Mouse (Mus musculus) heart, embryonic 12.5 days (tissue): ENCODE results near the gene Ano6. TPM values are rescaled to one million over a fixed set of nuclear protein-coding genes. Genes with fewer than 3 reads are reported as not detected.

ENCODE experiments used
- ATAC-seq: fragments of 200-750 bp; cut with Nextera tagmentation; 2 replicates; pipeline ENCODE4 v1.8.0; 2017; ENCODE audit warnings: moderate TSS enrichment, moderate library complexity; ENCODE audit not compliant: insufficient number of reproducible peaks, low FRiP score
- H3K27ac ChIP-seq: fragments of 300-500 bp; sonication (generic); 2 replicates; pipeline ENCODE4 v1.5.1; 2016; ENCODE audit warnings: mild to moderate bottlenecking, moderate library complexity; ENCODE audit not compliant: poor library complexity, severe bottlenecking
- H3K27me3 ChIP-seq: fragments of 300-500 bp; sonication (generic); replicated peaks from 2 replicates; pipeline ENCODE4 v1.6.1; 2016; ENCODE audit warnings: mild to moderate bottlenecking, moderate library complexity
- H3K36me3 ChIP-seq: fragments of 300-500 bp; sonication (generic); 2 replicates; pipeline ENCODE4 v1.6.1; 2016; ENCODE audit warnings: mild to moderate bottlenecking, moderate library complexity
- H3K4me1 ChIP-seq: fragments of 300-500 bp; sonication (generic); replicated peaks from 2 replicates; pipeline ENCODE4 v1.6.1; 2016; ENCODE audit warnings: mild to moderate bottlenecking
- H3K4me2 ChIP-seq: fragments of 300-500 bp; sonication (generic); 2 replicates; pipeline ENCODE4 v1.6.1; 2016; ENCODE audit warnings: mild to moderate bottlenecking, moderate library complexity
- H3K4me3 ChIP-seq: fragments of 300-500 bp; sonication (generic); 2 replicates; pipeline ENCODE4 v1.5.1; 2016; ENCODE audit warnings: mild to moderate bottlenecking
- H3K9ac ChIP-seq: fragments of 300-500 bp; sonication (generic); 2 replicates; pipeline ENCODE4 v1.6.1; 2016; ENCODE audit warnings: mild to moderate bottlenecking, moderate library complexity
- H3K9me3 ChIP-seq: fragments of 300-500 bp; sonication (generic); replicated peaks from 2 replicates; pipeline ENCODE4 v1.6.1; 2016; ENCODE audit warnings: mild to moderate bottlenecking, moderate library complexity
- WGBS: fragments of 180-500 bp; shearing (Covaris S2); methylation state at CpG from one replicate; pipeline ENCODE4 v1.1.7; 2016; 5-methylcytosine and 5-hydroxymethylcytosine counted together
- polyA plus RNA-seq: library from polyadenylated mRNA; unstranded; fragments of >200 nt; fragmentation: Nextera tagmentation; extraction: Ambion mirVana; gene quantifications from 2 replicates; pipeline ENCODE4 v1.2.1, GENCODE M21; 2016

The Ano6 gene
- polyA plus RNA-seq, 1 experiment from 2014 or later, result 45.7 TPM

DNA sequence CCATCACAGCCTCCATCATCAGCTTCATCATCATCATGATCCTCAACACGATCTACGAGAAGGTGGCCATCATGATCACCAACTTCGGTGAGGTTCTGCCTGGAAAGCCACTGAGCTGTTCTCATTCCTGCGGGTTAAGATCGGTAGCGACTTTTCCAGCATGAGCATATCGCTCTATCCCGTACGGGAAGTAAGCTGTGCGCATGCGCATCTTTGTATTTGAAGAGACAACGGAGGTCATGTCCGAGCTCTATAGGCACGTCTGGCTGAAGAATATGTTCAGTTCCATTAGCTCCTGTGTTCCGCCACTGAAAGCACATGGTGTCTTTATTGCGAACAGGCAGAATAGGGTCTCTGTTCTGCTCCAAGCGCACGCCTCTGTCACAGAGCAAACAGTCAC, 157.8 kb downstream of the Ano6 start:
- Histone ChIP-seq H3K27me3 (no peaks in the 10 kb centered on the region), H3K36me3 (peaks cover 53% of the 10 kb centered on the region), H3K4me2 (no peak overlapping the region), H3K4me3 (no peak overlapping the region), H3K9ac (no peak overlapping the region), H3K4me1 (peaks cover 31% of the 10 kb centered on the region), H3K9me3 (no peaks in the 10 kb centered on the region), H3K27ac (no peak overlapping the region)
- WGBS, result 92% methylated on average over 18 of the region's 18 CpGs
- no peak for ATAC-seq

- H3K27me3 ChIP-seq, result no peaks in the 10 kb centered on the region
- no peak overlapping the region for H3K27ac ChIP-seq
- no peak overlapping the region for H3K9ac ChIP-seq
- no peaks in the 10 kb centered on the region for H3K9me3 ChIP-seq
- 83% methylated on average over 13 of the region's 13 CpGs for WGBS
- no peak for ATAC-seq
- H3K4me3 ChIP-seq, result no peak overlapping the region
- H3K4me1 ChIP-seq, result peaks cover 38% of the 10 kb centered on the region
- H3K4me2 ChIP-seq, result no peak overlapping the region
- peaks cover 53% of the 10 kb centered on the region for H3K36me3 ChIP-seq
These were observed 158.7 kb downstream of the Ano6 start for GRCm38 (mm10) chr15:95949336-95949735.

DNA sequence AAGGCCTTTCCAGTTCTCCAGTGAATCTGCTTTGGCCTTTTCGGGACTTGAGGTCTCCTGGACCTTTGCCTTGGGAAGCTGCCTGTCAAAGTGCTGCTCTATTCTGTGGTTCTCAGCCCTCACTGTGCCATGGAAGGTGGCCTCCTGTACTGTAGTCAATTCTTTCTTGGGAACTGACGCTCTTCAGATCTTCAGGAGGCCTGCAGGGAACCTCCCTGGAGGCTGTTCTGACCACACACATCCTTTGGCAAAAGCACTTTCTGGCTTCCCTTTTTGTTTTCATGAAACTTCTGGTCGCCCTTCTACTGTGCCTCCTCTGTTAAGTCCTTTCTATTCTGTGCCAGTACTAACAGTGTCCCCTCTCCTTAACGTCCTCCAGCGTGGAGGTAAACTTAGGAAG, 160.9 kb downstream of the Ano6 start:
- ATAC-seq, result no peak
- H3K36me3 ChIP-seq, result peaks cover 69% of the 10 kb centered on the region

GRCm38 (mm10) chr15:95956692-95957091, 166.0 kb downstream of the Ano6 start:
- 56% methylated on average over 3 of the region's 3 CpGs for WGBS
- Histone ChIP-seq H3K27ac (no peak overlapping the region), H3K36me3 (peaks cover 45% of the 10 kb centered on the region), H3K9ac (no peak overlapping the region), H3K4me2 (no peak overlapping the region), H3K9me3 (no peaks in the 10 kb centered on the region), H3K27me3 (no peaks in the 10 kb centered on the region), H3K4me3 (no peak overlapping the region), H3K4me1 (peaks cover 46% of the 10 kb centered on the region)
- ATAC-seq, result no peak

More for the DNA sequence above, 160.9 kb downstream of the Ano6 start:
- Histone ChIP-seq H3K9ac (0 out of 2 replicates have a peak overlapping the region, but pooled peaks have one; percentile 2), H3K27ac (peak overlapping the region; percentile 36), H3K4me1 (peaks cover 30% of the 10 kb centered on the region), H3K9me3 (no peaks in the 10 kb centered on the region), H3K4me2 (0 out of 2 replicates have a peak overlapping the region, but pooled peaks have one; percentile 5), H3K27me3 (no peaks in the 10 kb centered on the region), H3K4me3 (no peak overlapping the region)
- WGBS, result 48% methylated on average over 5 of the region's 5 CpGs

DNA sequence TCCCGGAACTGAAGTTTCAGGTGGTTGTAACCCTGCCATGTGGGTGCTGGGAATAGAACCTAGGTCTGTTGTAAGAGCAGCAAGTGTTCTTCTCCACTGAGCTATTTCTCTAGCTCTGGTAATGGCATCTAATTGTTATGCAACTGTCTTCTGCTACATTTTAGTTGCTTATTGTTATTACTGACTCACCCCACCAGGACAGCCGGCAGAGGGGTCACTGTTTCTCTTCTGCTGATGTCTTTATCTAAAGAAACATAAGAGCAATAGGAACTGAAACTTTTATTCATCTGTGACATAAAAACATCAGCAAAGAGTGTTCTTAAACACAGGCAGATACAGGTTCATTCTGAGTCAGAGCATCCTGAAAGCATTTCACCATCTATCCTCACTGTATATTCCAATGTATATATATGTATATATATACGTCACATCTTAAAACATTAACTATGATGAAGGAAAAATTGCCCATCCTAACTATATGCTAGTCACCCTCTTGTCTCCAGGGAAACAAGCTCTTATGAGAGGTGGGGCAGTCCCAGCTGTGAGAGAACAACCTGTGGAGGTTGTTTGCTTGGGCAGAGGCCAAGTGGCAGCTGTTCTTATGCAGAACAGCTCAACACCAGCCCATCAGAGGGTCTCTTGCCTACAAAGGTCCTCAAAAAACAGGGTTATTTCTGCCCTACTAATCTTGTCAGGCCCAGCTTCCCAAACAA, 171.9 kb downstream of the Ano6 start:
- ATAC-seq, result no peak
- no peaks in the 10 kb centered on the region for H3K9me3 ChIP-seq
- 88% methylated on average over 3 of the region's 3 CpGs for whole genome bisulfite sequencing
- H3K36me3 ChIP-seq, result peaks cover 27% of the 10 kb centered on the region
- H3K9ac ChIP-seq, result no peak overlapping the region
- no peak overlapping the region for H3K27ac ChIP-seq
- peaks cover 33% of the 10 kb centered on the region for H3K4me1 ChIP-seq
- no peak overlapping the region for H3K4me2 ChIP-seq
- H3K27me3 ChIP-seq, result no peaks in the 10 kb centered on the region
- H3K4me3 ChIP-seq, result no peak overlapping the region

DNA sequence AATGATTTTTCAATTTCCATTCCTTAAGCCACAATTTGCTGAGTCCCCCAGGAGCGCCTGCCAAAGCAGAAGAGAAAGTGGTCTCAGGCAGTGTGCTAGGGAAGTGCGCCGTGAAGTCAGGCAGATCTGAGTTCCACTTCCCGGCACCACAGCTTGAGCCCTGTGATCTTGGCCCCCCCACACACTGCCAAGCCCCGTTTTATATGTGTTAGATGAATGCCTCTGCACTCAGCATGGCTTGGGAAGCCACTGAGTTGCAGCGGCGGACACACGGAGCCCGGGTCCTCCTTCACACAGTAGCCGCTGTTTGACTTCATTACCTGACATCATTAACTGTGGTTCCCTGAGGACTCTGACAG, 172.5 kb downstream of the Ano6 start:
- H3K9ac ChIP-seq, result no peak overlapping the region
- H3K9me3 ChIP-seq, result no peaks in the 10 kb centered on the region
- no peak overlapping the region for H3K4me2 ChIP-seq
- H3K36me3 ChIP-seq, result peaks cover 26% of the 10 kb centered on the region
- H3K4me3 ChIP-seq, result no peak overlapping the region
- ATAC-seq, result no peak
- 82% methylated on average over 10 of the region's 10 CpGs for WGBS
- H3K27me3 ChIP-seq, result no peaks in the 10 kb centered on the region
- H3K4me1 ChIP-seq, result peaks cover 31% of the 10 kb centered on the region
- H3K27ac ChIP-seq, result no peak overlapping the region

DNA sequence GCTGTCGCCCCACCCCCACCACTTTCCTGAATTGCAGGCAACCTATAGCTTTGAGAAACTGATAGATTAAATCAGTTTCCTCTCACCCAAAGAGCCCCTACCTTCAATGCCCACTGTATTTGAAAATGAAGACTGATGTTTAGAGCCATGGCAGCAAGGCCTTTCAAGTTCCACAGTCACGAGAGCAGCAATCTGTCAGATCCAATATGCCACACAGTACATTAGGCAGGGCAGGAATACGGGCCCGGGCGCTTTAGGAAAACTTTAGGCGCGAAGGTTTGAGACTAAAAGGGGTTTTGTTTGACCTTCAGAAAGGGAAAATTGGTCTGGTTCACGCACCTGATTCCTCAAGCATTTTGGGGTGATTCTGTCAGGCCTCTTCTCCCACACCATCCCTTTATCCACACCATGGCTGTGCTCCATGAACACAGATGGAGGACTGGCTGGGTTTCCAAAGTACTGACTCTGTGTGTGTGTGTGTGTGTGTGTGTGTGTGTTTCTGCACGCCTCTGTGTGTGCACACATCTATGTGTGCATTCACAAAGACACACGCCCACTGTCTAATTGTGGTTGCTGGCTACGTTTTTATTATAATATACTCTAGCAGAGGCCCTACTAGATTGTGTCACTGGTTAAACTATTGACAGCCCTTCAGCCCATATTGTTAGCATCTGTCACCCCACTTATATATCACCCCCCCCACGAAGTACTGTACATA, 173.0 kb downstream of the Ano6 start:
- no peak overlapping the region for H3K27ac ChIP-seq
- peaks cover 23% of the 10 kb centered on the region for H3K36me3 ChIP-seq
- ATAC-seq, result no peak
- H3K4me1 ChIP-seq, result peaks cover 29% of the 10 kb centered on the region
- H3K27me3 ChIP-seq, result no peaks in the 10 kb centered on the region
- no peaks in the 10 kb centered on the region for H3K9me3 ChIP-seq
- H3K4me3 ChIP-seq, result no peak overlapping the region
- 84% methylated on average over 12 of the region's 12 CpGs for WGBS
- H3K4me2 ChIP-seq, result no peak overlapping the region
- no peak overlapping the region for H3K9ac ChIP-seq

GRCm38 (mm10) chr15:95964251-95964561, 173.6 kb downstream of the Ano6 start:
- H3K4me2 ChIP-seq, result no peak overlapping the region
- H3K27me3 ChIP-seq, result no peaks in the 10 kb centered on the region
- no peak overlapping the region for H3K27ac ChIP-seq
- peaks cover 24% of the 10 kb centered on the region for H3K4me1 ChIP-seq
- WGBS, result 80% methylated on average over 4 of the region's 4 CpGs
- peaks cover 26% of the 10 kb centered on the region for H3K36me3 ChIP-seq
- no peak overlapping the region for H3K4me3 ChIP-seq
- H3K9ac ChIP-seq, result no peak overlapping the region
- no peak for ATAC-seq
- no peaks in the 10 kb centered on the region for H3K9me3 ChIP-seq

DNA sequence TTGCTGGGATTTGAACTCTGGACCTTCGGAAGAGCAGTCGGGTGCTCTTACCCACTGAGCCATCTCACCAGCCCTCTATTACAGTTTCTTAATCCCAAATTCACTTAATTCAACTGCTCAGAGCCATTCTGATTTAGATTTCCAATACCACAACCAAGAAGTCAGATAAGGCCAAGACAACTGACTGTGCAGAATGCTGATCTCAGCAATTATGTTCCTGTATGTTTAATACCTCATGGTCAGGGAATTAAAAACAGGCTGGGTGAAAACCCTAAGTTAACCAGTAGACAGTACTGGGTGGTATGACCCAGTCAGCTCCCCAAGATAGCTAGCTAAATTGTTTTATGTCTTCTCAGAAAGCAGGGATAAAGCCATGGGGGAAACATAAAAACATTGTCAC, 176.3 kb downstream of the Ano6 start:
- Histone ChIP-seq H3K4me3 (no peak overlapping the region), H3K4me1 (peaks cover 9% of the 10 kb centered on the region; the same call in 1 of the 2 replicates), H3K4me2 (no peak overlapping the region), H3K9ac (no peak overlapping the region), H3K9me3 (no peaks in the 10 kb centered on the region), H3K27me3 (no peaks in the 10 kb centered on the region), H3K27ac (no peak overlapping the region), H3K36me3 (peaks cover 49% of the 10 kb centered on the region)
- no peak for ATAC-seq
- 97% methylated on average over 2 of the region's 2 CpGs for WGBS

- no peak overlapping the region for H3K4me2 ChIP-seq
- WGBS, result 87% methylated on average over 16 of the region's 16 CpGs
- peaks cover 50% of the 10 kb centered on the region for H3K36me3 ChIP-seq
- no peaks in the 10 kb centered on the region for H3K27me3 ChIP-seq
- H3K27ac ChIP-seq, result no peak overlapping the region
- no peaks in the 10 kb centered on the region for H3K9me3 ChIP-seq
- H3K9ac ChIP-seq, result no peak overlapping the region
- ATAC-seq, result no peak
- peaks cover 9% of the 10 kb centered on the region; the same call in 1 of the 2 replicates for H3K4me1 ChIP-seq
- no peak overlapping the region for H3K4me3 ChIP-seq
These were observed 177.0 kb downstream of the Ano6 start for GRCm38 (mm10) chr15:95967516-95968196.

- Histone ChIP-seq H3K4me3 (no peak overlapping the region), H3K4me2 (no peak overlapping the region), H3K9ac (no peak overlapping the region), H3K27me3 (no peaks in the 10 kb centered on the region), H3K9me3 (no peaks in the 10 kb centered on the region), H3K27ac (no peak overlapping the region), H3K4me1 (no peaks in the 10 kb centered on the region), H3K36me3 (peaks cover 68% of the 10 kb centered on the region)
- 84% methylated on average over 6 of the region's 6 CpGs for WGBS
- no peak for ATAC-seq
These were observed 179.0 kb downstream of the Ano6 start for GRCm38 (mm10) chr15:95969596-95969995.
